Mouse (Mus musculus) erythroblast, adult 5-6 weeks (primary cell): ENCODE results near the gene Stk10. TPM values are rescaled to one million over a fixed set of nuclear protein-coding genes. Genes with fewer than 3 reads are reported as not detected.

Source experiments
- ATAC-seq: replicated peaks from 2 replicates; pipeline ENCODE4 v1.8.0; 2016; ENCODE audit warnings: moderate number of reproducible peaks, mild to moderate bottlenecking, moderate TSS enrichment, inconsistent platforms; ENCODE audit not compliant: poor library complexity, low FRiP score, severe bottlenecking
- total RNA-seq, 2 experiments: library from RNA; stranded (forward) in 1 of 2; stranded (reverse) in 1 of 2; fragments of 150-400 nt in 1 of 2; fragments of 200-764, 138-1000 nt in 1 of 2; gene quantifications; 2 replicates each; pipeline versions ENCODE4 v1.2.3 to v1.2.4; 2015 to 2017; ENCODE audit warnings: low replicate concordance in 2 of 2

Gene Stk10
- total RNA-seq, 2 experiments from 2014 or later: 18.3 to 19.2 TPM

GRCm38 (mm10) chr11:32650236-32650749, 117.2 kb downstream of the Stk10 start:
- ATAC-seq: no peak

- no peak for ATAC-seq
Observed at GRCm38 (mm10) chr11:32650893-32651590, 117.9 kb downstream of the Stk10 start.

DNA sequence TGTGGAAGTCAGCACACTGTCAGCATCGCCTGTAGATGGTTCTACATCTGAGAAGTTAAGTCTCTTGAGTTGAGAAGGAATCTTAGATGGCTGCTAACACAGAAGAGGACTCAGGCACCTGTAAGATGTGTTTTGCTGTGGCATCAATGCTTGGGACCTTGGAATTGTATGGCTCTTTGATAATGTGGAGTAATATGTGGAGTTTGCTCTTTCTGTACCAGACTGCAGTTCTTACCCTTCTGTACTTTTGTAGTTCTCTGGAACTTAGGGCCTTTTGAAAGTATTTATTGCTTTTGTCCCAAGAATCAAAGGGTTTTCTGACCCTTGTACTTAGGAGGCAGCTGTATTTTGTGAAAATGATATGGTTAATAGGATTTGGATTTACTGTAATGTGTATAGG, 118.6 kb downstream of the Stk10 start:
- no peak for ATAC-seq

- no peak for ATAC-seq
Observed at GRCm38 (mm10) chr11:32662082-32662656, 129.1 kb downstream of the Stk10 start.

DNA sequence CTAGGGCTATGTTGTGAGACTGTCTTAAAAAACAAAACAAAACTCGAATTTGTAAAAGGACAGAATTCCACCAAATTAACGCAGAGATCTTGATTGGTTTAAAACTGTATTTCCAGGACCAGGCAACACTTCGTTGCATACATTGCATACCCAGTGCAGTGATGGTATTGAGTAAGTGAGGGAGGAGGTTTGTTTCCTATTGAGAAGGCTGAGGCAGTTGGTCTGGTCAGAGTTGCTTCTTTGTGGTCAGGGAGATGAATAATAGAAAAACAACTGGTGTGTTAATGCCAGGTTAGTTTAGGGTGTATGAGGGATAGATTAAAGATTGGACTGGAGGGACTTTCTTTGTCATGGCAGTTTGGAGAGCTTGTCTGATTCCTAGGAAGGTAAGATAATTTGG, 132.5 kb downstream of the Stk10 start:
- ATAC-seq: no peak

GRCm38 (mm10) chr11:32666983-32667382, 133.9 kb downstream of the Stk10 start:
- no peak for ATAC-seq

GRCm38 (mm10) chr11:32671480-32671879, 138.4 kb downstream of the Stk10 start:
- ATAC-seq: no peak

Other genes with a start within 250 kb of the Stk10 start
- gene Hba-a1, start 249.8 kb upstream of the Stk10 start, total RNA-seq (2015; ENCODE audit: low replicate concordance): 59,368 and 63,767 TPM in 2 replicates
- 14,861 and 24,674 TPM in 2 replicates for gene Hba-a1, start 249.8 kb upstream of the Stk10 start, total RNA-seq (2017; ENCODE audit: low replicate concordance)
- gene Hbq1b, start 246.3 kb upstream of the Stk10 start, total RNA-seq (2015; ENCODE audit: low replicate concordance): 294 and 334 TPM in 2 replicates
- 138 and 139 TPM in 2 replicates for gene Hbq1b, start 246.3 kb upstream of the Stk10 start, total RNA-seq (2017; ENCODE audit: low replicate concordance)
- gene Hba-a2, start 236.8 kb upstream of the Stk10 start, total RNA-seq (2015; ENCODE audit: low replicate concordance): 143,341 and 149,783 TPM in 2 replicates
- 224,706 and 268,423 TPM in 2 replicates for gene Hba-a2, start 236.8 kb upstream of the Stk10 start, total RNA-seq (2017; ENCODE audit: low replicate concordance)
- gene Hbq1a, start 233.2 kb upstream of the Stk10 start, total RNA-seq (2015; ENCODE audit: low replicate concordance): 28.2 and 42.2 TPM in 2 replicates
- gene Hbq1a, start 233.2 kb upstream of the Stk10 start, total RNA-seq (2017; ENCODE audit: low replicate concordance): 17.0 and 21.0 TPM in 2 replicates
- gene Sh3pxd2b, start 185.5 kb upstream of the Stk10 start, total RNA-seq (2015; ENCODE audit: low replicate concordance): 0.42 and 0.96 TPM in 2 replicates
- 0.28 and 0.85 TPM in 2 replicates for gene Sh3pxd2b, start 185.5 kb upstream of the Stk10 start, total RNA-seq (2017; ENCODE audit: low replicate concordance)
- gene Ubtd2, start 77.9 kb upstream of the Stk10 start, total RNA-seq (2015; ENCODE audit: low replicate concordance): 0.58 and 1.3 TPM in 2 replicates
- not detected in 2 replicates for gene Ubtd2, start 77.9 kb upstream of the Stk10 start, total RNA-seq (2017; ENCODE audit: low replicate concordance)
- gene Efcab9, start 1.2 kb upstream of the Stk10 start, total RNA-seq (2015; ENCODE audit: low replicate concordance): not detected in 2 replicates
- not detected in 2 replicates for gene Efcab9, start 1.2 kb upstream of the Stk10 start, total RNA-seq (2017; ENCODE audit: low replicate concordance)
- gene Fbxw11, start 109.4 kb downstream of the Stk10 start, total RNA-seq (2015; ENCODE audit: low replicate concordance): 11.7 and 17.1 TPM in 2 replicates
- 10.7 and 12.9 TPM in 2 replicates for gene Fbxw11, start 109.4 kb downstream of the Stk10 start, total RNA-seq (2017; ENCODE audit: low replicate concordance)